Mouse (Mus musculus): ENCODE measurements around the gene Rfxap.

DNA sequence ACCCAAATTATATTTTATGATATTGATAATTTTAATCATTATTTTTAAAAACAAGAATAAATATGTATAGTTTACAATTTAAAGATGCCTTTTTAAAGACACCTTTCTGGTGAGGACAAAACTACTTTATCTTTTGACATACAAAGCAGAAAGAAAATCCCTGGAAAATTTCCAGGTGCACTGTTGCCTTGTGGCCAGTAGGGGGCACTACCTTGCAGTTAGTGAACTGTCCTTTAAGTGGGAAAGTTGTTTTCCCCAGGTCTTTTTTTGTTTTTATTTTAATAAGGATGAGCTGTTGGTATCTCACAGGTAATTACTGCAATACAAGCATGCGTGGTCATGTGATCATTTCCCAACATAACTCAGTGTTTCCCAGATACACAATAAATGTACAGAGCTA, 11.8 kb downstream of the Rfxap start:
- TF ChIP-seq CTCF (IDR thresholded peaks at IDR 0.05; ENCODE audit: borderline replicate concordance, insufficient read depth, low read depth, low read length) (peak; percentile 27; the same call in 1 of the 2 replicates), POLR2A (IDR thresholded peaks at IDR 0.05; ENCODE audit: borderline replicate concordance, insufficient read depth, low read length) (no peak)

Measured in cerebellum, adult 2 months (tissue).